Mouse (Mus musculus) C2C12 (cell line): ENCODE results near the gene Stx6. TPM values are rescaled to one million over a fixed set of nuclear protein-coding genes. Genes with fewer than 3 reads are reported as not detected.

Source experiments
- H3K27me3 ChIP-seq: one replicate; pipeline ENCODE4 v1.6.1; 2011; ENCODE audit not compliant: control insufficient read depth, insufficient read depth, insufficient read length
- H3K36me3 ChIP-seq: one replicate; pipeline ENCODE4 v1.6.1; 2011; ENCODE audit not compliant: control insufficient read depth, insufficient read depth
- H3K4me3 ChIP-seq: one replicate; pipeline ENCODE4 v1.5.1; 2011; ENCODE audit warnings: mild to moderate bottlenecking, control low read depth; ENCODE audit not compliant: poor library complexity, insufficient read depth, severe bottlenecking
- H3K79me2 ChIP-seq: one replicate; pipeline ENCODE4 v1.6.1; 2011; ENCODE audit not compliant: control insufficient read depth, insufficient read depth
- H3K79me3 ChIP-seq: one replicate; pipeline ENCODE4 v1.6.1; 2011; ENCODE audit warnings: low read depth, control low read depth
- H3ac ChIP-seq: one replicate; pipeline ENCODE3; 2011; ENCODE audit warnings: low read depth; ENCODE audit not compliant: control insufficient read depth, insufficient read length
- CEBPB ChIP-seq: IDR thresholded peaks from one replicate; pipeline ENCODE4 v1.6.1; 2011; ENCODE audit warnings: low read depth, mild to moderate bottlenecking, control low read depth, moderate library complexity
- CTCF ChIP-seq: IDR thresholded peaks from one replicate; pipeline ENCODE4 v1.5.1; 2011; ENCODE audit not compliant: control insufficient read depth, insufficient read depth, insufficient read length
- FOSL1 ChIP-seq: IDR thresholded peaks from one replicate; pipeline ENCODE4 v1.8.0; 2011; ENCODE audit warnings: mild to moderate bottlenecking, low read length; ENCODE audit not compliant: poor library complexity, insufficient read depth, severe bottlenecking
- MAX ChIP-seq: IDR thresholded peaks from one replicate; pipeline ENCODE4 v1.6.1; 2011; ENCODE audit warnings: mild to moderate bottlenecking, control low read depth
- MYOD1 ChIP-seq: IDR thresholded peaks from one replicate; pipeline ENCODE4 v1.6.1; 2011; ENCODE audit warnings: low read depth; ENCODE audit not compliant: control insufficient read depth, insufficient read length
- MYOG ChIP-seq: IDR thresholded peaks from one replicate; pipeline ENCODE4 v1.6.1; 2011; ENCODE audit not compliant: control insufficient read depth, insufficient read length; ENCODE audit errors: extremely low read depth
- USF1 ChIP-seq: IDR thresholded peaks from one replicate; pipeline ENCODE4 v1.6.1; 2011; ENCODE audit warnings: low read depth, mild to moderate bottlenecking, control low read depth, moderate library complexity
- polyA plus RNA-seq: library from polyadenylated mRNA; unstranded; fragments of >200 nt; fragmentation: generic; extraction: Trizol; gene quantifications from one replicate; pipeline ENCODE4 v1.2.1, GENCODE M21; 2012; ENCODE audit warnings: missing spikeins

Gene Stx6
- polyA plus RNA-seq, 1 experiment, result 30.5 TPM

DNA sequence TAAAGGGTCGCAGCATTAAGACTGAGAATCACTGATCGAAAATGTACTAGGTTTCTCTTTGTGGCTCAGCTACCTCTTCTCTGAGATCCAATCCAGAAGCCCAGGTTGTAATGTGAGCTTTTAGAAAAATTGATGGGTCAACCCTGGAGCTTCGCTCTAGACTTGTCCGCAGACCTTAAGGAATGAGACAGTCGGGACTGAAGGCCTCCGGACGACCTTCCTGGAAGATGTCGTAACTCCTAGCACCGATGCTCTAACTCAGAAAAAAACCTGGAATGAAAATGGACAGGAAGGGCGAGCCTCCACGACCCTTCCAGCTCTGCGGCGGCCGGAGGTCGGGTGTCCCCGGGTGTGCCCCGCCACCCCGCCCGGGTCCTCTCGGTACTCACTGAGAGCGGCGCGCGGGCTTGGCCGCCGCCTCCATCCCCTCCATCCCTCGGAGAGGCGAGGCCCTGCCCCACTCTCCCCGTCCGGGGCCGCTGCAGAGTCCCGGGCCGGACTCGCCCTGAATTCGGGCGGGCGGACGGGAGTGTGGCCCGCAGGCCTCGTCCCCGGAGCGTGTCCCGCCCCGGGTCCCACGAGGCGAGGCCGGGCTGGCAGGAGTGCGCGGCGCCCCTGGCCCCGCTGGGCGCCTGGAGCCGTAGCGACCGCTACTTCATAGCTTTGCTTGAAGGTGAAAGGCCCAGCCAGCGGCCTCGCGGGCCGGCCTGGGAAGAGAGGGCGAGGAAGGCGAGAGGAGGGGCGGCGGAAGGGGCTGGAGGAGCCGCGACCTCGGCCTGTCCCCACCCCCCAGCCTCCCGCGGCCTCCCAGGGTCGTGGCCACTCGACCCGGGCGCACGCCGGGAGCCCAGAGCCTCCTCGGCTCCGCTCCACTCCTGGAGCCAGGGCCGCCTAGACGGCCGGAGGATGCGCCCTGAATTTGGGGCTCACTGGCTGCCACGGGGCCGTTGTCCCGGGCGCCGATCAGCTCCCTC lies 85.6 kb downstream of the Stx6 start, which contains the start of gene BC034090:
Gene BC034090, minus strand, starts transcription at position 648 of the 974 bp plus-strand sequence.
- TF ChIP-seq CEBPB (peak; percentile 20), MYOG (no peak)
- peak within 1 kb of the TSS; percentile 66 for H3ac ChIP-seq

DNA sequence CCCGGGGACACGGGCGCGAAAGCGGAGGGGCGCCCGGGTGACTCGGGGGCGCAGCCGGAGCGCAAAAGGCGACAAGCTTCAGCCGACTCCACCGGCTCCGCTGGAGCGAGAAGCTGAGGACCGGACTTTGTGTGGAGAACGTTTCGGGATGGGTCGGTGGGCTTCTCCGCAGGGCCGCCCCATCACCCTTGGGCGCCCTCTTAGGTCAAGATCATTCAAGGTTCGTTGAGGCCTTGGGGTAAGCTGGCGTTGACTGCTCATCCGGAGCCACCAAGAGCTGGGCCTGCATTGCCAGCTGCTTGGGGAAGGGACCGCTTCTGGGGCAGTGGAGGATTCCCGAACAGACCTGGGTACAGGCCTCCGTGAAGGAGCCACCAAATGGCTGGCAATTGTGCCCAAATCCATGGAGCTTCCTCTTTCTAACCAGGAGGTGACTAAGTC lies 86.3 kb downstream of the Stx6 start:
- H3K36me3 ChIP-seq, result no peaks in the 10 kb centered on the region
- H3K27me3 ChIP-seq, result no peaks in the 10 kb centered on the region
- H3K79me2 ChIP-seq, result no peaks in the 10 kb centered on the region
- TF ChIP-seq MYOD1 (no peak), MYOG (no peak), MAX (no peak), USF1 (no peak), CEBPB (no peak), FOSL1 (no peak), CTCF (no peak)
- H3K4me3 ChIP-seq, result peak overlapping the region; percentile 14
- H3K79me3 ChIP-seq, result no peaks in the 10 kb centered on the region
- H3ac ChIP-seq, result peak overlapping the region; percentile 66

More for the DNA sequence above, 85.6 kb downstream of the Stx6 start, which contains the start of gene BC034090:
- H3K4me3 ChIP-seq, result peak within 1 kb of the TSS; percentile 14
- no peaks in the 10 kb centered on the region for H3K79me3 ChIP-seq
- H3K36me3 ChIP-seq, result no peaks in the 10 kb centered on the region
- no peaks in the 10 kb centered on the region for H3K27me3 ChIP-seq
- H3K79me2 ChIP-seq, result no peaks in the 10 kb centered on the region

DNA sequence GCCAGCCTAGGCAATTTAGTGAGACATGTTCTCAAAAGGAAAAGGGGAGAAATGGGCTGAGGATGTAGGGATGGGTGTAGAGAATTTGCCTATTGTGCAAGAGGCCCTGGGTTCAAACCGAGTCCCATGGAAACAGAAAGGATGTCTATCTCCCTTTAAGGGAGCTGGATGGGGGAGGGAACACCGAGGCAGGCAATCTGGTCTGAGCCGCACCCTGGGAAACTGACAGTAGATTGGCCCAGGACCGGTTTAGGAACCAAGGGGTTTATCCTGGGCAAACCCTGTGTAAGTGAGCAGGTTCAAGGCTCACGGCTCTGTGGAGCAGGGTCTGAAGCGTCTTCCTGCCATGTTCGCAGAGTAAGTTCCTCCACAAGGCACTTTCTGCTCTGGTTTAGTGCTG lies 87.0 kb downstream of the Stx6 start:
- no peak for TF ChIP-seq CEBPB
- no peak for TF ChIP-seq USF1
- no peak for TF ChIP-seq MAX
- TF ChIP-seq MYOG, result no peak
- no peak for TF ChIP-seq CTCF
- no peak for TF ChIP-seq FOSL1
- no peak for TF ChIP-seq MYOD1
- H3K36me3 ChIP-seq, result no peaks in the 10 kb centered on the region
- H3K4me3 ChIP-seq, result no peak overlapping the region
- H3K79me3 ChIP-seq, result no peaks in the 10 kb centered on the region
- no peaks in the 10 kb centered on the region for H3K27me3 ChIP-seq
- H3K79me2 ChIP-seq, result no peaks in the 10 kb centered on the region
- no peak overlapping the region for H3ac ChIP-seq

DNA sequence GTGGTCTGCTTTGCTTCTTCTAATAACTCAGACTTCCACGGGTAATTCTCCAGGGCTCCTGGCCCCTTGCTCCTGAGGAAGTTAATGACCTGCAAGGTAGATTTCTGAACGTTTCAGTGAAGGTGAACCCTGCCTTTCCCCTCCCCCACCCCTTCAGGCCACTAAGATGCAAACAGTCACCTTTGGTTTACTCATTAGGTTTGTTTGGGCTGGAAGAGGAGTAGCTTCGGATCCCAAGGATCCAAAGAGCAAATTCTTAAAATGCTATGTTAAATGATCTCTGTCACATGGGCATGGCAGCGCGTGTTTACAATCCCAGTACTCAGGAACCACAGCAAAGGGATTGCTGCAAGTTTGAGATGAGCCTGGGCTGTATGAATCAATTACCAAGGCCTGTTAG lies 88.9 kb downstream of the Stx6 start:
- no peaks in the 10 kb centered on the region for H3K79me2 ChIP-seq
- TF ChIP-seq MYOD1, result no peak
- TF ChIP-seq CTCF, result no peak
- no peak for TF ChIP-seq USF1
- no peak for TF ChIP-seq MYOG
- TF ChIP-seq FOSL1, result no peak
- TF ChIP-seq MAX, result no peak
- TF ChIP-seq CEBPB, result no peak

DNA sequence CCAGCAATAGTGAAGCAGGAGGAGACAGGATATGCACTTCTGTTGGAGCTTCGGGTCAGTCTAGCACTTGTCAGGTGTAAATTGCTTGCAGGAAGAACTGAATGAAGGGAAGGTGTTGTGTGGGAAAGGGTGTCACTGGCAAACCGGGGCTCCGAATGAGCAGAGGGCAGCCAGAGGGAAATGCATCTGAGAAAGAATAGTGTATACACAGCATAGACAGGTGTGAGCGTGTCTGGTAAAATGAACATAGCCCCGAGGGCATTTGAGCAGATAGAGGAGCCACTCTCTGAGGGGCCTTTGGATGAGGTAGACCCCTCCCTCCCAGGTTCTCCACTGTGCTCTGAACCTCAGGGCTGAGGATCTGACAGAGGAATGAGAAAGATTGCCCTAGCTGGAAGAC lies 89.5 kb downstream of the Stx6 start:
- Histone ChIP-seq H3K4me3 (no peak overlapping the region), H3K79me2 (no peaks in the 10 kb centered on the region)
- no peak for TF ChIP-seq USF1
- no peak for TF ChIP-seq CEBPB
- no peak for TF ChIP-seq MYOG
- no peak for TF ChIP-seq MAX
- no peak for TF ChIP-seq MYOD1
- TF ChIP-seq FOSL1, result no peak
- TF ChIP-seq CTCF, result no peak

More for the DNA sequence above, 88.9 kb downstream of the Stx6 start:
- no peaks in the 10 kb centered on the region for H3K27me3 ChIP-seq
- no peak overlapping the region for H3ac ChIP-seq
- no peak overlapping the region for H3K4me3 ChIP-seq
- no peaks in the 10 kb centered on the region for H3K36me3 ChIP-seq
- H3K79me3 ChIP-seq, result no peaks in the 10 kb centered on the region

More for the DNA sequence above, 89.5 kb downstream of the Stx6 start:
- H3ac ChIP-seq, result no peak overlapping the region
- peaks cover 4% of the 10 kb centered on the region for H3K27me3 ChIP-seq
- H3K36me3 ChIP-seq, result no peaks in the 10 kb centered on the region
- H3K79me3 ChIP-seq, result no peaks in the 10 kb centered on the region
